Mouse (Mus musculus) testis, adult 2 months (tissue): ENCODE data around the gene Atoh7. TPM values are rescaled to one million over a fixed set of nuclear protein-coding genes. Genes with fewer than 3 reads are reported as not detected.
A peak's percentile ranks its signal among the peaks of the same experiment; 100 is the strongest.

ENCODE experiments used
- H3K27ac ChIP-seq: fragments of 200-500 bp; 2 replicates; pipeline ENCODE4 v1.5.1; 2012; ENCODE audit warnings: low read depth, low read length; ENCODE audit not compliant: control insufficient read depth, insufficient read depth
- H3K27me3 ChIP-seq: fragments of 200-500 bp; 2 replicates; pipeline ENCODE4 v1.6.1; 2012; ENCODE audit warnings: mild to moderate bottlenecking, low read length, moderate library complexity; ENCODE audit not compliant: control insufficient read depth, insufficient read depth
- H3K36me3 ChIP-seq: fragments of 200-500 bp; 2 replicates; pipeline ENCODE4 v1.6.1; 2012; ENCODE audit warnings: mild to moderate bottlenecking, low read length; ENCODE audit not compliant: control insufficient read depth, insufficient read depth
- H3K4me1 ChIP-seq: fragments of 200-500 bp; 2 replicates; pipeline ENCODE4 v1.6.1; 2012; ENCODE audit warnings: low read length; ENCODE audit not compliant: control insufficient read depth, insufficient read depth
- H3K4me3 ChIP-seq: fragments of 200-500 bp; 2 replicates; pipeline ENCODE4 v1.5.1; 2012; ENCODE audit warnings: low read depth, mild to moderate bottlenecking, low read length, moderate library complexity, mixed read lengths; ENCODE audit not compliant: control insufficient read depth
- CTCF ChIP-seq: fragments of 200-500 bp; IDR thresholded peaks from 2 replicates; pipeline ENCODE4 v1.5.1; 2012; ENCODE audit warnings: low read depth, mild to moderate bottlenecking, inconsistent platforms, low read length, moderate library complexity; ENCODE audit not compliant: control insufficient read depth, insufficient read depth, insufficient replicate concordance
- POLR2A ChIP-seq: fragments of 200-500 bp; IDR thresholded peaks from 2 replicates; pipeline ENCODE4 v1.6.1; 2012; ENCODE audit warnings: low read depth, mild to moderate bottlenecking, inconsistent platforms, low read length, moderate library complexity; ENCODE audit not compliant: control insufficient read depth
- polyA plus RNA-seq: library from polyadenylated mRNA; depleted of rRNA; stranded (reverse); fragments of >200 nt; gene quantifications from 2 replicates; pipeline ENCODE4 v1.2.3, GENCODE M21; 2012; rRNA removed

The Atoh7 gene
- polyA plus RNA-seq, 1 experiment, result not detected

DNA sequence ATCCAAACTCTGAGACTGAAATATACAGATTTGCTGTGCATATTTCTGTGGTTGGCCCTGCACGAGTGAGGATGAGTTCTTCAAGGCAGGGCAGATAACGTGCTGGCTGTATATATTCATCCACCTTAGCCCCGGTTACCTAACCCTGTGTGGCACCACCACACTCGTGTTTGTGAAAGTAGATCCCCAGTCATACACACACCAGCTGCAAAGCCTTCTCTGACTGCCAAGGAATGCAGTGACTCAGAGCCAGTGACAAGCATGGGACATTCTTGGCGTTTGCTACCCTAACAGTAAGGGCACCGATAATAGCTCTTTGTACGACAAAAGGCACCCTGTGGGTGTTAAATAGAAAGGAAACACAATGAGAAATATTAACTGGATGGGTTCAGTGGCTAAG lies 28.8 kb downstream of the Atoh7 start:
- Histone ChIP-seq H3K27me3 (no peaks in the 10 kb centered on the region), H3K36me3 (no peaks in the 10 kb centered on the region), H3K4me3 (no peak overlapping the region), H3K4me1 (peaks cover 2% of the 10 kb centered on the region; the same call in 1 of the 2 replicates), H3K27ac (no peak overlapping the region)
- TF ChIP-seq CTCF, result no peak
- no peak for TF ChIP-seq POLR2A

DNA sequence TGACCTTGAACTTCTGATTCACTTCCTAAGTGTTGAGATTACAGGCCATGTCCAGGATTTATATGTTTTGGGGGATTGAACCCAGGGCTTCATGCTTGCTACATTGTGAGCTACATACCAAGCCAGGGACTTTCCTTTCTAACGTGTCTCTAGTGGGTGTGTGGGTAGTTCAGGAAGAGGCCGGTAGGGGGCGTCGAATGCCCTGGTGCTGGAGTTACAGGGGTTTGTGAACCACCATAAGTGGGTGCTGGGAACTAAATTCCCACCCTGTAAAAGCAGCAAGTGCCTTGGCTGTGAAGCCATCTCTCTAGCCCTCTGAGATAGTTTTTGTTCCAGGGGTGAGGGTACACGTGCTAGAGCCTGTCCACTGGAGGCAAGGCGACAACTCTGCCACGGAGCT lies 31.0 kb downstream of the Atoh7 start:
- Histone ChIP-seq H3K27ac (no peak overlapping the region), H3K4me1 (peaks cover 8% of the 10 kb centered on the region), H3K4me3 (peak overlapping the region; percentile 81), H3K36me3 (no peaks in the 10 kb centered on the region), H3K27me3 (no peaks in the 10 kb centered on the region)
- TF ChIP-seq CTCF (peak; percentile 68; the same call in 1 of the 2 replicates), POLR2A (no peak)

GRCm38 (mm10) chr10:63132356-63132755 lies 32.9 kb downstream of the Atoh7 start:
- no peaks in the 10 kb centered on the region for H3K36me3 ChIP-seq
- H3K27ac ChIP-seq, result no peak overlapping the region
- TF ChIP-seq POLR2A (no peak), CTCF (no peak)
- peaks cover 8% of the 10 kb centered on the region for H3K4me1 ChIP-seq
- no peaks in the 10 kb centered on the region for H3K27me3 ChIP-seq
- no peak overlapping the region for H3K4me3 ChIP-seq

- Histone ChIP-seq H3K4me3 (no peak overlapping the region), H3K4me1 (peaks cover 8% of the 10 kb centered on the region), H3K27ac (no peak overlapping the region), H3K36me3 (no peaks in the 10 kb centered on the region), H3K27me3 (no peaks in the 10 kb centered on the region)
- TF ChIP-seq POLR2A, result no peak
- no peak for TF ChIP-seq CTCF
Measured at GRCm38 (mm10) chr10:63133326-63133725, 33.9 kb downstream of the Atoh7 start.

DNA sequence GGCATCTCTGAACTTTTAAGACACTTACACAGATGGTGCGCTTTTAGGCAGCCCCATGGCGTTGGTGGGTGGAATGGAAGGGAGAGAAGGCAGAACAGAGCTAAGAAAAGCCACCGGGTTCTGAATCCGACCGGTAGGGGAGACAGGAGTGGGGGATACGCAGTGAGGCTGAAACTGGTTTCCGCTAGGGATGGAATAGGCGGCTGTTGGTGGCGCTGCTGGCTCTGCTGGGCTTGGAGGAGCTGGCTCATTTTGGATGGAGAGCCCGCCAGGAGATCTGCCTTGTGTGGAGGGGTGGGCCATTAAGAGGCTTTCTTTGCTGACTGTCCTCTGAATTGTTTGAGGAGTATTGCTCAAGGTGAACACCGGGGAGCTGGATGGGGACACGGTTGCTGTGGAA lies 36.2 kb downstream of the Atoh7 start:
- Histone ChIP-seq H3K27ac (no peak overlapping the region), H3K4me3 (no peak overlapping the region), H3K4me1 (peaks cover 8% of the 10 kb centered on the region), H3K36me3 (no peaks in the 10 kb centered on the region), H3K27me3 (no peaks in the 10 kb centered on the region)
- TF ChIP-seq CTCF (no peak), POLR2A (no peak)

DNA sequence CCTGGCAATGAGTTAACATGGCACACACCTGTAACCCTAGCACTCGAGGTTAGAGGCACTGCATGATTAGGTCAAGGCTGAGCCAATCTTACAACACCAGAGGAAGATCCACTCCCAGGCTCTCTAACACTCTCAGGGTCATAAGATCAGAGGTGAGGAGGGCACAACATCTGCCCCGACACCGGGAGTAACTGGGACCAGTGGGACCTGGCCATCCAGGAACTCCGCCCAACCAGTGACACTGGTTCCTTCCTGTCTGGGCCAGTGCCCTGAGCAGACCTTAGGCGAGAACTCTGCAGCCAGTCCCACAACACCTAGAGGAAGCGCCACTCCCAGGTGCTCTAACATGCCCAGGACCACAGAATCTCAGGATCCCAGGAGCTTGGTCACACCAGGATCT lies 37.0 kb downstream of the Atoh7 start:
- H3K36me3 ChIP-seq, result no peaks in the 10 kb centered on the region
- H3K27me3 ChIP-seq, result no peaks in the 10 kb centered on the region
- H3K27ac ChIP-seq, result no peak overlapping the region
- no peak for TF ChIP-seq CTCF
- TF ChIP-seq POLR2A, result no peak
- H3K4me1 ChIP-seq, result peaks cover 5% of the 10 kb centered on the region
- no peak overlapping the region for H3K4me3 ChIP-seq

GRCm38 (mm10) chr10:63142660-63143059 lies 43.2 kb downstream of the Atoh7 start:
- H3K4me3 ChIP-seq, result no peak overlapping the region
- no peak for TF ChIP-seq POLR2A
- no peak for TF ChIP-seq CTCF

More at GRCm38 (mm10) chr10:63142660-63143059, 43.2 kb downstream of the Atoh7 start:
- H3K4me1 ChIP-seq, result no peaks in the 10 kb centered on the region
- H3K27me3 ChIP-seq, result no peaks in the 10 kb centered on the region
- H3K36me3 ChIP-seq, result no peaks in the 10 kb centered on the region
- peak overlapping the region; percentile 57 for H3K27ac ChIP-seq

Other genes with a start within 250 kb of the Atoh7 start
- 0.10 and 0.11 TPM in 2 replicates for gene Tet1, start 190.7 kb upstream of the Atoh7 start, polyA plus RNA-seq
- 4.6 and 4.7 TPM in 2 replicates for gene Slc25a16, start 179.0 kb upstream of the Atoh7 start, polyA plus RNA-seq
- gene Dna2, start 152.6 kb upstream of the Atoh7 start, polyA plus RNA-seq, result 3.6 and 3.7 TPM in 2 replicates
- gene Rufy2, start 119.4 kb upstream of the Atoh7 start, polyA plus RNA-seq, result 0.77 and 1.2 TPM in 2 replicates
- gene Hnrnph3, start 75.4 kb upstream of the Atoh7 start, polyA plus RNA-seq, result 56.4 and 83.8 TPM in 2 replicates
- 4.0 and 6.0 TPM in 2 replicates for gene Pbld2, start 75.3 kb upstream of the Atoh7 start, polyA plus RNA-seq
- gene Pbld1, start 39.5 kb upstream of the Atoh7 start, polyA plus RNA-seq, result 0.53 and 0.57 TPM in 2 replicates
- gene Mypn, start 104.3 kb downstream of the Atoh7 start, polyA plus RNA-seq, result 3.2 and 3.5 TPM in 2 replicates
- gene Herc4, start 144.2 kb downstream of the Atoh7 start, polyA plus RNA-seq, result 60.8 and 71.4 TPM in 2 replicates